Mouse (Mus musculus) heart, adult 2 months (tissue): ENCODE results near the gene Col25a1. TPM values are rescaled to one million over a fixed set of nuclear protein-coding genes. Genes with fewer than 3 reads are reported as not detected.

ENCODE experiments used
- DNase-seq, 2 experiments: peaks; one replicate each; pipeline ENCODE4 v3.0.0; 2021
- H3K27ac ChIP-seq: fragments of 200-600 bp; 2 replicates; pipeline ENCODE4 v1.8.1; 2022
- H3K27me3 ChIP-seq: fragments of 200-500 bp; 2 replicates; pipeline ENCODE4 v1.6.1; 2012; ENCODE audit warnings: mild to moderate bottlenecking, low read length, inconsistent platforms, mixed read lengths; ENCODE audit not compliant: control insufficient read depth, insufficient read depth
- H3K36me3 ChIP-seq: fragments of 200-500 bp; 2 replicates; pipeline ENCODE4 v1.6.1; 2012; ENCODE audit warnings: low read length, inconsistent platforms; ENCODE audit not compliant: control insufficient read depth, insufficient read depth
- H3K4me1 ChIP-seq: fragments of 200-500 bp; 2 replicates; pipeline ENCODE4 v1.6.1; 2011; ENCODE audit warnings: low read length; ENCODE audit not compliant: control insufficient read depth, insufficient read depth
- H3K4me3 ChIP-seq: fragments of 200-600 bp; 2 replicates; pipeline ENCODE4 v1.8.1; 2022
- H3K79me2 ChIP-seq: fragments of 200-500 bp; replicated peaks from 2 replicates; pipeline ENCODE4 v1.6.1; 2012; ENCODE audit warnings: mild to moderate bottlenecking, inconsistent platforms, low read length, moderate library complexity, mixed read lengths; ENCODE audit not compliant: control insufficient read depth, insufficient read depth
- H3K9ac ChIP-seq: fragments of 200-500 bp; 2 replicates; pipeline ENCODE4 v1.6.1; 2012; ENCODE audit warnings: low read depth, mild to moderate bottlenecking, control low read depth, inconsistent platforms, low read length, mixed read lengths
- CTCF ChIP-seq: fragments of 200-600 bp; IDR thresholded peaks from 2 replicates; pipeline ENCODE4 v1.8.1; 2022; ENCODE audit warnings: antibody characterized with exemption, mild to moderate bottlenecking, moderate library complexity
- EP300 ChIP-seq: fragments of 200-500 bp; IDR thresholded peaks from 2 replicates; pipeline ENCODE4 v1.6.1; 2011; ENCODE audit warnings: low read depth, low read length, control low read depth; ENCODE audit not compliant: insufficient read depth
- POLR2A ChIP-seq: fragments of 200-500 bp; IDR thresholded peaks from 2 replicates; pipeline ENCODE4 v1.6.1; 2011; ENCODE audit warnings: mild to moderate bottlenecking, low read depth, low read length, control low read depth; ENCODE audit not compliant: insufficient read depth
- WGBS: fragments of 180-500 bp; shearing (Covaris S2); methylation state at CpG from one replicate; pipeline ENCODE4 v1.1.7; 2018; 5-methylcytosine and 5-hydroxymethylcytosine counted together
- intact Hi-C: fragments of 180-260 bp; cut with DNase I; formaldehyde crosslinking; loops from one replicate; pipeline ENCODE4 v1.15.1; 2025
- polyA plus RNA-seq: library from polyadenylated mRNA; depleted of rRNA; stranded (reverse); fragments of >200 nt; gene quantifications from 2 replicates; pipeline ENCODE4 v1.2.3, GENCODE M21; 2012
- total RNA-seq, 2 experiments: library from RNA; stranded (reverse); gene quantifications; 2 replicates each; pipeline ENCODE4 v1.2.3; 2021

The Col25a1 gene
- total and polyA plus RNA-seq, 3 experiments = 0.10 to 0.39 (median 0.21) TPM

DNA sequence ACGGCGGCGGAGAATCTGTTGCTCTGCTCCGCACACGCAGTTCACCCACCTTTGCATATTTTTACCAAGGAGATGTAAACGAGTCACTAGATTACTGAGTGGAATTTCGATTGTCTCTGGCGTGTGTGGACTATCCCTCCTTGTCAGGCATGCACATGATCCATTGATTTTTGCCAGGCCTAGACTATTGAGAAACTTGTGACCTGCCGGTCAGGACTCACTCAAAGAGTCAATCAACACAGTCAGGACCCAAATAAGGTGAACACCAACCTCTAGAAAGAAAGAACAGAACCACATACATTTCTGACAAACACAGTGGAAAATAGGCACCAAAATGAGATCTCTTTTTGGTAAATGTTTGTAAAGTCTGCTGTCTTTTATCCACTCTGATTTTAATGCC is 483.1 kb downstream of the Col25a1 start:
- no peak for DNase-seq
- intact Hi-C loops = no loop called here

DNA sequence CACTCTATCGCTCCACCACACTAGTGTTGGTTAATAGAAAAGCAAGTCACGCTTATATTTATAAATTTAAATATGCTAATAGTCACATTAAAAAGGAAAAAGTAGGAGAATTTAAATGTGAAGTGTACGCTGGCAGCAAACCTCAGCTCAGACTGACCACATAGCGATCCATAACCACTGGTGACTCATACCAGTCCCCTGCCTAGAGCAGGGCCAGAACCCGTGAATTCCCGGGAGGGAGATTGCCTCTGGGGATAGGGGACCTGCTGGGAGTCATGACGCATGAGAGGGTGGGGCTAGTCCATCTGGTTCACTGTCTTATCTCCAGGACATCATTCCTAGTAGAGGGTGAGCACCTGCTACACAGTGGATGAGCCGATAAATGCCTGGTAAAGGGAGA is 484.3 kb downstream of the Col25a1 start:
- WGBS = 58% methylated on average over 8 of the region's 8 CpGs
- Histone ChIP-seq H3K4me1 (no peaks in the 10 kb centered on the region), H3K27me3 (0 out of 2 replicates have a peak, but pooled peaks cover 3% of the 10 kb centered on the region), H3K9ac (no peak overlapping the region), H3K79me2 (no peaks in the 10 kb centered on the region), H3K4me3 (no peak overlapping the region), H3K27ac (no peak overlapping the region), H3K36me3 (no peaks in the 10 kb centered on the region)
- no peak for DNase-seq
- intact Hi-C loops = no loop called here
- no peak for TF ChIP-seq EP300
- TF ChIP-seq POLR2A = no peak
- TF ChIP-seq CTCF = no peak

More for the DNA sequence above, 483.1 kb downstream of the Col25a1 start:
- Histone ChIP-seq H3K4me1 (no peaks in the 10 kb centered on the region), H3K27ac (no peak overlapping the region), H3K27me3 (0 out of 2 replicates have a peak, but pooled peaks cover 3% of the 10 kb centered on the region), H3K36me3 (no peaks in the 10 kb centered on the region), H3K9ac (no peak overlapping the region), H3K79me2 (no peaks in the 10 kb centered on the region), H3K4me3 (no peak overlapping the region)
- WGBS = 77% methylated on average over 9 of the region's 9 CpGs
- TF ChIP-seq CTCF (no peak), EP300 (no peak), POLR2A (no peak)

DNA sequence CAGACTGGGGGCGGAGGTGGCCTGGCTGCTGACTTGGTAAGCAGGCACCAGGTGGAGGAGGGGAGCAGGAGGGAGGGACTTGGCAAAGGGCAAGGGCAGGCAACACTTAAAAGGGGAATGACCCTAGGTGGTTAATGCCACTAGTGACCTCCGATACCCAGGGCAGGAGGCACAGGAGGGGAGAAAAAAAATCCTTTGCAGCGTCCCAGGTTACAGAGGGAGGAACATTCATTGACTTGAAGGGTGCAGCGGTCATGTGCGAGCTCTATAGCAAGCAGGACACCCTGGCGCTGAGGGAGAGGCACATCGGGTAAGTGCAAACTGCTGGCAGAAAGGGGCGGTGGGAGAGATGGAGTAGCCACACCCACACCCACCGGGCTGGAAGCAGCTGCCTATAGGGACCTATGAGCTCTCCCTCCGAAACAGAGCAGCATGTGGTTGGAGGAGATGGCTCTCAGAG is 486.2 kb downstream of the Col25a1 start, which contains the start of gene Etnppl:
Gene Etnppl (plus strand): TSS at position 10 of the 460 bp plus-strand sequence.
- intact Hi-C loops = no loop called here
- 0 out of 2 replicates have a peak, but pooled peaks cover 3% of the 10 kb centered on the region for H3K27me3 ChIP-seq
- no peak for DNase-seq
- no peaks in the 10 kb centered on the region for H3K79me2 ChIP-seq
- TF ChIP-seq EP300 = no peak
- no peak for TF ChIP-seq CTCF
- no peak for TF ChIP-seq POLR2A
- 4% methylated on average over 10 of the region's 10 CpGs for WGBS
- no peak within 1 kb of the TSS for H3K4me3 ChIP-seq
- no peaks in the 10 kb centered on the region for H3K36me3 ChIP-seq
- no peak within 1 kb of the TSS for H3K27ac ChIP-seq
- H3K4me1 ChIP-seq = no peaks in the 10 kb centered on the region
- H3K9ac ChIP-seq = no peak within 1 kb of the TSS

DNA sequence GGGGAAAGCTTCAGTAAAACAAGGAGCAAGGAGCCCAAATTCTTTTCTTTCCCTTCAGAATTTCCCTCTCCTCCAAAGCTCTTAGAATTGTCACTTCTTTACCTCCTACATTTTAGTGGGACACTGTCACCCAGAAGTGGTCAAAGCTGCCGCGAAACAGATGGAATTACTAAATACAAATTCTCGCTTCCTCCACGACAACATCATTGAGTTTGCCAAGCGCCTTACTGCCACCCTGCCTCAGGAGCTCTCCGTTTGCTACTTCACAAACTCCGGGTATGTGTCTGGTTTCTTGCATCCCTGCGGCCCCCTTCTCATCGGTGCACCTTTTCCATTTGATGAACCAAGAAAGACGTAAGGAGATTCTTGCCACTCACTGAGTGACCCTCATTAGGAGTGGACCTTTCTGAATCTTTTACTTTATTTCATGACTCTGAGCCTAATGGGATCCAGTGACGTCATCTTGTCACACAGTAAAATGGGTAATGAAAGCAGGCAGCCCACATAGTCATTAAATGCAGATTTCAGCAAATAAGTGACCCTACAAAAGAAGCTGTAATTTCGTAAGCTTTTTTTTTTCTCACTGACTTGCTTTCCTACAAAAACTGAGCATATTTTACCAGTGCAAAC is 489.3 kb downstream of the Col25a1 start:
- intact Hi-C loops = no loop called here
- TF ChIP-seq CTCF = no peak
- TF ChIP-seq EP300 = no peak
- no peak for TF ChIP-seq POLR2A
- WGBS = 72% methylated on average over 12 of the region's 12 CpGs

DNA sequence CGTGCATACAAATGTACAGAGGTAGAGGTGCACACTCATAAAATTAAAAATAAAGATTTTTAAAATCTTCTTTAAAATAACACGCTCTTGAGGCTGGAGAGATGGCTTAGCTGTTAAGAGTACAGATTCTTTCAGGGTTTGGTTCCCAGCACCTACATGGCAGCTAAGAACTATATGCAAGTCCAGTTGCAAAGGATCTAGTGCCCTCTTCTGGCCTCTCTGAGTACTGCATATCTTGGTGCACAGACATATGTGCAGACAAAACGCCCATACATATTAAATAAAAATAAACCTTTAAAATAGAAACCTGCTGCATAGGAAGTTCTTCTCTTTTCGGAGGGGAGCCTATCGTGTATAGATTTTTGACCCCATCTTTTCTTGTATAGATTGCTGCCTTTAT is 497.1 kb downstream of the Col25a1 start:
- intact Hi-C loops = no loop called here
- no peak overlapping the region for H3K4me3 ChIP-seq
- no peak overlapping the region for H3K9ac ChIP-seq
- H3K4me1 ChIP-seq = 0 out of 2 replicates have a peak, but pooled peaks cover 1% of the 10 kb centered on the region
- DNase-seq = no peak
- 88% methylated on average over 5 of the region's 5 CpGs for WGBS
- peak; percentile 26 for TF ChIP-seq CTCF
- no peak for TF ChIP-seq POLR2A
- H3K27ac ChIP-seq = no peak overlapping the region
- no peaks in the 10 kb centered on the region for H3K79me2 ChIP-seq
- no peaks in the 10 kb centered on the region for H3K27me3 ChIP-seq
- no peaks in the 10 kb centered on the region for H3K36me3 ChIP-seq

More for the DNA sequence above, 489.3 kb downstream of the Col25a1 start:
- Histone ChIP-seq H3K4me3 (no peak overlapping the region), H3K4me1 (no peaks in the 10 kb centered on the region), H3K27me3 (0 out of 2 replicates have a peak, but pooled peaks cover 3% of the 10 kb centered on the region), H3K36me3 (no peaks in the 10 kb centered on the region), H3K27ac (no peak overlapping the region), H3K9ac (no peak overlapping the region), H3K79me2 (no peaks in the 10 kb centered on the region)
- DNase-seq = no peak

DNA sequence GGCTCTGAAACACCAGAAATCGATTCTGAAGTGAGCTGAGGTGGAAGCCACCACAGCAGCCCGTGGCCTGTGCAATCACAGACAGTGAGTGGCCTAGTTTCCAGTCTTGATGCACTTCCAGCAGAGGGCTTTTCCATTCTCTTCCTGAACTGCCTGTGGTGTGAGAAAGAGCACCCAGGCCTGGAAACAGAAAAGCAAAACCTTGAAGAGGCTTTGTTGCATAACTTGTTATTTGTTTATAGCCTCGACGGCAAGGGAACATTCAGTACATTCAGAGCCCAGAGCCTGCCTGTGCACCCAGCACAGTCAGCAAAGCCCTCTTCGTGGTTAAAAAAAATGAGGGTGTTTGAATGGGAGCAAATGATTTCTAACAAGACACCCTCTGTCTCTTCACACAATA is 502.6 kb downstream of the Col25a1 start:
- Histone ChIP-seq H3K36me3 (no peaks in the 10 kb centered on the region), H3K9ac (no peak overlapping the region), H3K27me3 (no peaks in the 10 kb centered on the region), H3K27ac (no peak overlapping the region), H3K4me3 (no peak overlapping the region), H3K4me1 (0 out of 2 replicates have a peak, but pooled peaks cover 1% of the 10 kb centered on the region), H3K79me2 (no peaks in the 10 kb centered on the region)
- intact Hi-C loops = no loop called here
- peak; percentile 18 to 27 for DNase-seq
- TF ChIP-seq POLR2A (no peak), CTCF (no peak), EP300 (no peak)
- 49% methylated on average over 5 of the region's 5 CpGs for WGBS
